Mouse (Mus musculus) thymus, adult 2 months (tissue): ENCODE data around the gene Rnase10. TPM values are rescaled to one million over a fixed set of nuclear protein-coding genes. Genes with fewer than 3 reads are reported as not detected.
"Not testable (repeated sequence)": the region's sequence is repeated elsewhere in the genome, so short reads cannot be mapped to it uniquely, and the experiment has no call there.

Experiments
- DNase-seq: peaks from one replicate; pipeline ENCODE4 v3.0.0; 2021
- H3K27ac ChIP-seq: fragments of 200-500 bp; 2 replicates; pipeline ENCODE4 v1.5.1; 2012; ENCODE audit warnings: low read length, control low read depth; ENCODE audit not compliant: control insufficient read depth, insufficient read depth
- H3K27me3 ChIP-seq: fragments of 200-500 bp; 2 replicates; pipeline ENCODE4 v1.6.1; 2012; ENCODE audit warnings: mild to moderate bottlenecking, low read length, moderate library complexity, mixed read lengths; ENCODE audit not compliant: control insufficient read depth, insufficient read depth
- H3K36me3 ChIP-seq: fragments of 200-500 bp; 2 replicates; pipeline ENCODE4 v1.6.1; 2012; ENCODE audit warnings: mild to moderate bottlenecking, low read length, moderate library complexity; ENCODE audit not compliant: control insufficient read depth, insufficient read depth
- H3K4me1 ChIP-seq: fragments of 200-500 bp; replicated peaks from 2 replicates; pipeline ENCODE4 v1.6.1; 2012; ENCODE audit warnings: low read length; ENCODE audit not compliant: control insufficient read depth, insufficient read depth
- H3K4me3 ChIP-seq: fragments of 200-500 bp; 2 replicates; pipeline ENCODE4 v1.5.1; 2012; ENCODE audit warnings: mild to moderate bottlenecking, low read length, control low read depth, moderate library complexity; ENCODE audit not compliant: control insufficient read depth, insufficient read depth
- CTCF ChIP-seq: fragments of 200-500 bp; IDR thresholded peaks from 2 replicates; pipeline ENCODE4 v1.5.1; 2012; ENCODE audit warnings: mild to moderate bottlenecking, control low read depth, low read length, moderate library complexity, borderline replicate concordance; ENCODE audit not compliant: control insufficient read depth, poor library complexity, insufficient read depth; ENCODE audit errors: extremely low read depth
- POLR2A ChIP-seq: fragments of 200-500 bp; IDR thresholded peaks from 2 replicates; pipeline ENCODE4 v1.6.1; 2012; ENCODE audit warnings: mild to moderate bottlenecking, low read length, control low read depth, moderate library complexity; ENCODE audit not compliant: control insufficient read depth, poor library complexity, insufficient read depth; ENCODE audit errors: extremely low read depth
- WGBS: fragments of 180-500 bp; shearing (Covaris S2); methylation state at CpG from one replicate; pipeline ENCODE4 v1.1.7; 2018; 5-methylcytosine and 5-hydroxymethylcytosine counted together
- polyA plus RNA-seq: library from polyadenylated mRNA; depleted of rRNA; stranded (reverse); fragments of >200 nt; gene quantifications from 2 replicates; pipeline ENCODE4 v1.2.3, GENCODE M21; 2012

Rnase10 gene
- polyA plus RNA-seq, 1 experiment = 0.05 TPM

DNA sequence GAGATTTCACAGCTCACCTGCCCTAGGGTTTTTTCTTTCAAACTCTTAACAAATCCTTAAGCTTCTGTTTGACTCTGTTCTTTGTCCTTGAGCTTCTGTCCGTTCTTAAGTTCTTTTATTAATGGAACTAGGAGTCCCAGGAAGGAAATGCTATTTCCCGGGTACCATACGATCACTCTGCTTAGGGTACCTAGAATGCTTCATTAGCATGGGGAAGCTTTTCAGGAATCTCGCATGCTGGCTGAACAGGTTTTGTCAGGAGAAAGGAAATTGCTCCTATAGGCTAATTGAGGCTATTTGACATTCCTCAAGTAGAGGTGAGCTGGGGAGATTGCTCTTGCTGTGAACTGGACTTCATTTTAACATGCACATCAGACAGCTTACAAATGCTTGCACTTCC, 33.9 kb upstream of the Rnase10 start:
- Histone ChIP-seq H3K36me3 (no peaks in the 10 kb centered on the region), H3K27me3 (no peaks in the 10 kb centered on the region), H3K27ac (no peak overlapping the region), H3K4me1 (peaks cover 11% of the 10 kb centered on the region), H3K4me3 (no peak overlapping the region)
- TF ChIP-seq CTCF (no peak), POLR2A (no peak)
- DNase-seq = no peak
- 72% methylated on average over 4 of the region's 4 CpGs for WGBS

DNA sequence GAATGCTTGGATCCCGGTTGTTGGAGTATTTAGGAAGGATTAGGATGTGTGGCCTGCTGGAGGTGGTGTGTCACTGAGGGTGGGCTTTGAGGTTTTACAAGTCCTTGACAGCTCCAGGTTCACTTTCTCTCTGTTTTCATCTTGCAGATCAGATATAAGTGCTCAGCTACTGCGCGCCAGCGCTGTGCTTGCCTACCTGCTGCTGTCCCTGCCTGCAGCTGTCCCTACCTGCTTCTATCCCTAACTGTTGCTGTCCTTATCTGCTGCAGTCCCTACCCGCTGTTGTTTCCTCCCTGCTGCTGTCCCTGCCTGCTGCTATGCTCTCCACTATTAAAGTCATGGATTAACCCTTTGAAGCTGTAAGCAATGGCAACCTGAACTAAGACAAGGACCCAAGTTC, 32.5 kb upstream of the Rnase10 start:
- TF ChIP-seq CTCF (no peak), POLR2A (no peak)
- no peak overlapping the region for H3K27ac ChIP-seq
- peaks cover 7% of the 10 kb centered on the region for H3K4me1 ChIP-seq
- no peak for DNase-seq
- H3K4me3 ChIP-seq = no peak overlapping the region
- H3K36me3 ChIP-seq = no peaks in the 10 kb centered on the region
- H3K27me3 ChIP-seq = no peaks in the 10 kb centered on the region
- WGBS = 88% methylated on average over 5 of the region's 5 CpGs

DNA sequence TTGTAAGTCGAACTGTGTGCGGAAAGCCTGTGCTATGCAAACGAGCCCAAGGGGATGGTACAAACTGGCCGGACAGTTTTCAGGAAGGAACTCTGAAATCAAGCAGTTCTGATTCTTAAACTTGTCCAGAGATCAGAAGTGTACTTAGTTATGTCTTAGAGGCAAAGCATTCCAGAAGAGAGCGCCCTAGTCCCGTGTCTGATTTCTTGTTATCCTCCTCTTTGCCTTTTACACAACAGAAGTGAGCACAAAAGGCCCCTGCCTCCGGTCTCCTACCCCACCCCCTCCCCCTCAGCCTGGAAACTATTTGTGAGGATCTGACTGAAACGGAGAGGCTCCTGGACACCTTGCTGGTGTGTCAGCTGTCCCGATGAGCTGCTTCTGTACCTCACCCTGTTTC, 30.9 kb upstream of the Rnase10 start:
- no peaks in the 10 kb centered on the region for H3K27me3 ChIP-seq
- no peak for DNase-seq
- no peak overlapping the region for H3K27ac ChIP-seq
- WGBS = 58% methylated on average over 9 of the region's 9 CpGs
- H3K36me3 ChIP-seq = no peaks in the 10 kb centered on the region
- H3K4me3 ChIP-seq = no peak overlapping the region
- TF ChIP-seq CTCF (no peak), POLR2A (no peak)
- H3K4me1 ChIP-seq = peaks cover 3% of the 10 kb centered on the region

DNA sequence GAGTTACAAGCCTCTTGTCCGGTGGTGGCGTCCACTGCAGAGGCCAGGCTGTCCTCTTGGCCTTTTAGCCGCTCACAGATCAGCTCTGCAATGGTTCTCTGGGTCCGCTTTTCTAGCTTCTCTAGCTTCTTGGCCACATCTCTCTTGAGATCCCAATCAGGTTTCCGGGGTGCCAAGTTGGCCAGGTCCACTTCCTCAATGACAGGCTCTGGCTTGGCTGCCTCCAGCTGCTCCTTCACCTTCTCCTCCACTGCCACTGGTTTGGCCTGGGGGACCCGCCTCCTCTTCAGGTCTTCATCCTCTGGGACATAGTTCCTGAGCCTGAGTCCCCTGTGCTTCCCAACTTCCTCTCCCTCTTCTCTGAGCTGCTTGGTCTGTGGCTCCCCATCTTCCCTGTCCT, 29.1 kb upstream of the Rnase10 start:
- WGBS = 81% methylated on average over 6 of the region's 6 CpGs
- DNase-seq, H3K27me3 ChIP-seq, H3K36me3 ChIP-seq, H3K27ac ChIP-seq, H3K4me1 ChIP-seq, H3K4me3 ChIP-seq: not testable (repeated sequence)

DNA sequence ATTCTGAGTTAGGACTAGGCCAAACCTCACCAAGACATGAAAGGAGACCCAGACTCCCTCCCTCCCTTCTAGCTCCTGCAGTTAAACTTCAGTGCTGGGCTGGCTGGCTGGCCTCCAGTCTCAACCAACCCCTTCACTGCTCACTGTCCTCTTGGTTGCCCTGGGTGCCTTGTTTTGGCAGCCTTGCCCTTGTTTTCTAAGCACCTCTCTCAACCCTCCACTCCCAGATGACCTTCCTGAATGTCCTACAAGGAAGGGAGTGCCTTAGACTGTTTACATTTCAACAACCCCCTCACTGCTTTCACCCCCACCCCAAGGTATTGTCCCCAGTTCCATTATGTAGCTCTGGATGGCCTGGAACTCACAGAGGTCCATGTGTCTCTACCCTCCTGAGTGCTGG, 27.9 kb upstream of the Rnase10 start:
- no peak overlapping the region for H3K4me3 ChIP-seq
- no peak overlapping the region for H3K27ac ChIP-seq
- no peaks in the 10 kb centered on the region for H3K27me3 ChIP-seq
- DNase-seq = no peak
- no peak for TF ChIP-seq POLR2A
- no peak for TF ChIP-seq CTCF
- no peaks in the 10 kb centered on the region for H3K36me3 ChIP-seq
- peaks cover 3% of the 10 kb centered on the region for H3K4me1 ChIP-seq

DNA sequence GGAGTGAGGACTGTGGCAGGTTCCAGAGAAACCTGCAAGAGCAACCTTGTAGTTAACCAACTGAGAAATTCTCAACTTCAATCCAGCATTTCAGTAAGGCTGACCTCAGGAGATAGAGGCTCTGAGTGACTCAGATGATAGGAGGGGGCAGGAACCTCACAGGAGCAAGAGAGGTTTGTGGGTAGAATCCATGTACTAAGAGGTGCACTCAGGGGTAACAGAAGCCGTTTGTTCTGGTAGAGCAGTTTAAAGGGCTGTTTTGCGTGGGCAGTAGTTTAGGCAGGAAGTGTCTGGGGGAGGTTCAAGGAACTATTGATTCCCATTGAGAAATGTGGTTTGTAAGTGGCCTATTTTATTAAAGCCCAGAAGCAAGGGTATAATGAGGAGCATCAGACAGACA, 26.3 kb upstream of the Rnase10 start:
- no peak for TF ChIP-seq POLR2A
- no peak for TF ChIP-seq CTCF
- Histone ChIP-seq H3K27me3 (no peaks in the 10 kb centered on the region), H3K4me3 (no peak overlapping the region), H3K36me3 (no peaks in the 10 kb centered on the region), H3K4me1 (peaks cover 3% of the 10 kb centered on the region), H3K27ac (no peak overlapping the region)
- DNase-seq = no peak
- 0% methylated on average over 2 of the region's 2 CpGs for WGBS

DNA sequence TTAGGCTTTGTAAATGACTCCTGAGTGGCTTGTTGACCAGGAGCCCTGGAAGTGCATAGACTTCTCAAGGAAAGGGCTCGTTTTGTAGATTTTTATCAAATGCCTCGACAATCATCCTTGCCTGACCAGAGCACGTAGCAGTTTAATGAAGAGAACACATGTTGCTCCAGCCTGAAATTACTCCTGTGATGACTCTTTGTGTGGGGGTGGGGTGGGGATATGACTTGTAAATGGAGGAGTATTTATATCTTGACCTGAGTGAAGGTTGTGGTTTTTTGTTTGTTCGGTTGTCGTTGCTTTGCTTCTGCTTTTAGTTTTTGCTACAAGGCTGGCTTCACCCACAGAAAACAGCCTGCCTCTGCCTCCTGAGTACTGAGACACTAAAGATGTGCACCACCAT, 25.7 kb upstream of the Rnase10 start:
- Histone ChIP-seq H3K4me1 (peaks cover 3% of the 10 kb centered on the region), H3K27ac (no peak overlapping the region), H3K27me3 (no peaks in the 10 kb centered on the region), H3K4me3 (no peak overlapping the region), H3K36me3 (no peaks in the 10 kb centered on the region)
- no peak for TF ChIP-seq CTCF
- TF ChIP-seq POLR2A = no peak
- DNase-seq = no peak
- WGBS = 45% methylated on average over 5 of the region's 5 CpGs
